Mouse (Mus musculus) CH12.LX (cell line): ENCODE results near the gene Atr.

Source experiments
- BHLHE40 ChIP-seq: IDR thresholded peaks from 2 replicates; pipeline ENCODE4 v1.6.1; 2011; ENCODE audit warnings: mild to moderate bottlenecking, low read depth, low read length, improper control_type of control experiment
- CHD1 ChIP-seq: IDR thresholded peaks from 2 replicates; pipeline ENCODE4 v1.6.1; 2012; ENCODE audit warnings: low read depth, low read length, improper control_type of control experiment, inconsistent platforms
- CTCF ChIP-seq, 2 experiments: IDR thresholded peaks in 1 of 2; conservative IDR thresholded peaks in 1 of 2; 2 replicates each; pipeline ENCODE4 v1.5.1; 2011 to 2012; ENCODE audit warnings: low read depth in 2 of 2, low read length in 2 of 2, improper control_type of control experiment in 1 of 2, inconsistent platforms in 1 of 2, mild to moderate bottlenecking in 1 of 2, moderate library complexity in 1 of 2
- E2F4 ChIP-seq: IDR thresholded peaks from 2 replicates; pipeline ENCODE4 v1.6.1; 2011; ENCODE audit warnings: low read depth, low read length, improper control_type of control experiment; ENCODE audit not compliant: insufficient replicate concordance
- EP300 ChIP-seq: IDR thresholded peaks from 2 replicates; pipeline ENCODE4 v1.6.1; 2011; ENCODE audit warnings: low read length, improper control_type of control experiment
- KAT2A ChIP-seq: IDR thresholded peaks from 2 replicates; pipeline ENCODE4 v1.6.1; 2012; ENCODE audit warnings: low read length, improper control_type of control experiment, inconsistent platforms; ENCODE audit not compliant: insufficient replicate concordance
- MAZ ChIP-seq: IDR thresholded peaks from 2 replicates; pipeline ENCODE4 v1.6.1; 2012; ENCODE audit warnings: low read depth, mild to moderate bottlenecking, inconsistent platforms, low read length, improper control_type of control experiment, moderate library complexity
- POLR2A ChIP-seq: IDR thresholded peaks from 2 replicates; pipeline ENCODE4 v1.6.1; 2011; ENCODE audit warnings: low read depth, mild to moderate bottlenecking, improper control_type of control experiment, low read length
- UBTF ChIP-seq: IDR thresholded peaks from 2 replicates; pipeline ENCODE4 v1.6.1; 2012; ENCODE audit warnings: low read depth, mild to moderate bottlenecking, inconsistent platforms, low read length, improper control_type of control experiment, moderate library complexity

DNA sequence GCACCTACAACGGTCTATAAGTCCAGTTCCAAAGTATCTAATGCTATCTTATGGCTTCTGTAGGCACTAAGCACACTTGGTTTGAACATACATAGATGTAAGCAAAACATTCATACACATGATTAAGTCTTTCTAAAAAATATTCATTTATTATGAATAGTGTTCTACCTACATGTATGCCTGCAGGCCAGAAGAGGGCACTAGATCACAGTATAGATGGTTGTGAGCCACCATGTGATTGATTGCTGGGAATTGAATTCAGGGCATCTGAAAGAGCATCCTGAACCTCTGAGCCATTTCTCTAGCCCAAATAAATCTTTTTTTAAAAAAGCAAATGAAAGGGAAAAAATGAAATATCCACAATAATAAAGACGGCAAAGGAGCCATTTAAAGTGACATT lies 134.9 kb downstream of the Atr start:
- TF ChIP-seq CTCF (conservative IDR thresholded peaks at IDR 0.05 in 1 of 2, IDR thresholded peaks at IDR 0.05 in 1 of 2; ENCODE audit: low read depth in 2 of 2, low read length in 2 of 2) (peak in 1 of 2 experiments; percentile 61; a peak in 2 of 4 replicates), EP300 (no peak), CHD1 (no peak), POLR2A (no peak), E2F4 (no peak), MAZ (no peak), BHLHE40 (no peak), KAT2A (no peak), UBTF (no peak)
